Mouse (Mus musculus): ENCODE measurements around the gene Ino80e. TPM values are rescaled to one million over a fixed set of nuclear protein-coding genes. Genes with fewer than 3 reads are reported as not detected.
A peak's percentile ranks its signal among the peaks of the same experiment; 100 is the strongest.

The Ino80e gene
- polyA plus RNA-seq, 1 experiment from 2014 or later: 68.7 TPM

DNA sequence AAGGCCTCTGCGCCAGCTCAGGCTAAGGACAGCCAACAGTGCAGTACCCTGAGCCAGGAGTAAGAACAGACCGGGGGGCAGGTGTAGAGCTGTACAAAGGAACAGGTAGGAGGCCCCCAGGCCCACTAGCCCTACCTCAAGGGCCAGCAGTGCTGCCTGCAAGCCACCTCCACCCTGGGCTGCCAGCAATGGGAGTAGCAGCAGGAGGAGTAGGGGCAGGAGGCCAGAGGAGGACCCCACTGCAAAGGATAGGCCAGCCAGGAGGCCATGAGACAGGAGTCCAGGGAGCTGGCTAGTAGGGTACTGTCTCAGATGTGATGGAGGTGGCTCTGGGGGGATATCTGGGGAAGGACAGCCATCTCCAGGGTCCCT is 8.3 kb upstream of the Ino80e start:
- no peak for TF ChIP-seq CTCF (IDR thresholded peaks at IDR 0.05; ENCODE audit: low read depth)
- 98% methylated on average over 2 of the region's 2 CpGs for WGBS
- Histone ChIP-seq H3K4me2 (ENCODE audit: low read length) (no peak overlapping the region), H3K27me3 (ENCODE audit: insufficient read depth, low read length) (no peaks in the 10 kb centered on the region), H3K4me1 (replicated peaks; ENCODE audit: insufficient read depth, low read length) (no peaks in the 10 kb centered on the region), H3K36me3 (ENCODE audit: insufficient read depth, low read length) (peaks cover 92% of the 10 kb centered on the region), H3K9me3 (replicated peaks; ENCODE audit: low read length) (no peaks in the 10 kb centered on the region), H3K4me3 (replicated peaks; ENCODE audit: low read depth, low read length) (no peak overlapping the region), H3K9ac (ENCODE audit: low read depth, low read length) (no peak overlapping the region), H3K27ac (no peak overlapping the region)
- DNase-seq (ENCODE audit: low spot score): no peak
- ATAC-seq (replicated peaks; ENCODE audit: low FRiP score, low read depth): no peak; the same call in 1 of the 2 replicates

DNA sequence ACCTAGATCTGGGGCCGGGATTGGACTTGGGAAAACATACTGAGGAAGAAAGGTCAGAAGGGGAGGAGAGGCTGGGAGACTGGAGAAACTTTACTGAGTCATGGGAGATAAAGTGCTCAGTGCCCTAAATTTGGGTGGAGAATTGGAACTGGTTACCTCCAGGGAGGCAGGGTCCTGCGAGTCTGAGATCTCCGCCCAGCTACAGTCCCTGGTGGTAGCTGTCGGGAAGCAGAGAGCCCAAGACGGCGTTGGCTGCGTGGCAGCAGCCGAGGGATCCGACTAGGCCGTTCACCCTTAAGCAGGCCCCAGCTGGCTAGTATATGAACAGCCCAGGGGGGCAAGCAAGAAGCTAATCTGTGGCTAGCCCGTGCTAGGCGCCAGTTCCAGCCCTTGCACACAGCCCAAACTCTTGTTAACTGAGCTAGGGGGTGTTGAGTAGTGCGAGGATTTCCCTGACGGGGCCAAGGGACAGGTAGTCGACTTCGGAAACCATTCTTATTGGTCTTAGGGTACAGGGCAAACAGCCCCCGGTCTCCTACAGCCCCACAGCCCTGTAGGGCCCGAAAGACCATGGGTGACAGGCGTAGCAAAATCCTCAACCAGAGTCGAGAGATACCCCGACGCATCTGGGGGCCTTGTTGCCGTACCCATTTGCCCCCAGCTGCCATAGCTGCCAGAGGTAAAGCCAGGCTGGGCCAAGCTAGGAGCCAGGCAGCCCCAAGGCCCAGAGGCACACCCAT is 7.8 kb upstream of the Ino80e start:
- Histone ChIP-seq H3K27ac (no peak overlapping the region), H3K36me3 (ENCODE audit: insufficient read depth, low read length) (peaks cover 91% of the 10 kb centered on the region), H3K9ac (ENCODE audit: low read depth, low read length) (no peak overlapping the region), H3K4me3 (replicated peaks; ENCODE audit: low read depth, low read length) (no peak overlapping the region), H3K27me3 (ENCODE audit: insufficient read depth, low read length) (no peaks in the 10 kb centered on the region), H3K9me3 (replicated peaks; ENCODE audit: low read length) (no peaks in the 10 kb centered on the region), H3K4me1 (replicated peaks; ENCODE audit: insufficient read depth, low read length) (no peaks in the 10 kb centered on the region), H3K4me2 (ENCODE audit: low read length) (no peak overlapping the region)
- DNase-seq (ENCODE audit: low spot score) (no peak), ATAC-seq (replicated peaks; ENCODE audit: low FRiP score, low read depth) (no peak)
- no peak for TF ChIP-seq CTCF (IDR thresholded peaks at IDR 0.05; ENCODE audit: low read depth)
- 89% methylated on average over 23 of the region's 23 CpGs for WGBS

DNA sequence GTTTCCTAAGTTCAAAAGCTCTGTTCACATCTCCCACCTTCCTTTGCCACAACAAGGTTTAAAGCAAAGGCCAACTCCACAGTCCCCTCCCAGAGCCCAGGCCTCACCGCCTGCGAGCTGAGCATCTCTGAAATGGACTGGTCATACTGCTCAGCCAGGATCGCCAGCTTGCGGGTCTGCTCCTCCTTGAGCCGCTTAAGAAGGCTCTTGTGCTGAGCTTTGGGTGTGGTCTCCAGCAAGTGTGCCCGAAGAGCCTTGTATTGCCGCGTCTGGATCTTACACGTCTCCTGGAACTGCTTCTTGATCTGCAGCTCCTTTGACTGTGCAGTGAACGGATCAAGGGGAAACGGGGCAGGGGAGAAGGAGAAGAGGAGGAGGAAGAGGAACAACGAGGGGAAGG is 5.8 kb upstream of the Ino80e start:
- 88% methylated on average over 12 of the region's 12 CpGs for WGBS
- TF ChIP-seq CTCF (IDR thresholded peaks at IDR 0.05; ENCODE audit: low read depth): no peak
- Histone ChIP-seq H3K4me3 (replicated peaks; ENCODE audit: low read depth, low read length) (no peak overlapping the region), H3K36me3 (ENCODE audit: insufficient read depth, low read length) (peaks cover 80% of the 10 kb centered on the region), H3K9ac (ENCODE audit: low read depth, low read length) (no peak overlapping the region), H3K27ac (no peak overlapping the region), H3K27me3 (ENCODE audit: insufficient read depth, low read length) (no peaks in the 10 kb centered on the region), H3K9me3 (replicated peaks; ENCODE audit: low read length) (no peaks in the 10 kb centered on the region), H3K4me1 (replicated peaks; ENCODE audit: insufficient read depth, low read length) (peaks cover 3% of the 10 kb centered on the region; the same call in 1 of the 2 replicates), H3K4me2 (ENCODE audit: low read length) (no peak overlapping the region)
- no peak for DNase-seq (ENCODE audit: low spot score)
- no peak for ATAC-seq (replicated peaks; ENCODE audit: low FRiP score, low read depth)

DNA sequence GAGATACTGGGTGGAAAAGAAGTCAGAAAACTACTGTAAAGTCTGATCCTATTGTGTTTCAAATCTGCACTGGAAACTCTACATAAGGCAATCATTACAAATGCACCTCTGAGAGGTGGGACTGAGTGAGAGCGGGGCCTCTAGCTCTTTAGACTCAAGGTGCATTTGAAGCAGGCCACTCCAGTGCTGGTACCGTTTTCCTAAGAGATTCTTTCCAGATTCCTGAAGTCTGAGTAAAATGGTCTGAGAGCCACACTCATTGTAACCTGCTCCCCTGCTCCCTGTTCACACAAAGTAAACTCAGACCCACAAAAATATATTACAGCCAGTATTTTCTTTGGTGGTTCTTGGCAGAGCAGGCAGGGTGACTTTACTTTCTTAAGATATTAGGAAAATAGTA is 5.4 kb upstream of the Ino80e start:
- H3K9me3 ChIP-seq (replicated peaks; ENCODE audit: low read length): no peaks in the 10 kb centered on the region
- WGBS: 96% methylated on average over 2 of the region's 2 CpGs
- H3K4me3 ChIP-seq (replicated peaks; ENCODE audit: low read depth, low read length): no peak overlapping the region
- H3K9ac ChIP-seq (ENCODE audit: low read depth, low read length): no peak overlapping the region
- no peak overlapping the region for H3K27ac ChIP-seq
- ATAC-seq (replicated peaks; ENCODE audit: low FRiP score, low read depth) (no peak), DNase-seq (ENCODE audit: low spot score) (no peak)
- H3K36me3 ChIP-seq (ENCODE audit: insufficient read depth, low read length): peaks cover 75% of the 10 kb centered on the region
- no peak for TF ChIP-seq CTCF (IDR thresholded peaks at IDR 0.05; ENCODE audit: low read depth)
- peaks cover 8% of the 10 kb centered on the region; the same call in 1 of the 2 replicates for H3K4me1 ChIP-seq (replicated peaks; ENCODE audit: insufficient read depth, low read length)
- H3K27me3 ChIP-seq (ENCODE audit: insufficient read depth, low read length): no peaks in the 10 kb centered on the region
- H3K4me2 ChIP-seq (ENCODE audit: low read length): no peak overlapping the region

DNA sequence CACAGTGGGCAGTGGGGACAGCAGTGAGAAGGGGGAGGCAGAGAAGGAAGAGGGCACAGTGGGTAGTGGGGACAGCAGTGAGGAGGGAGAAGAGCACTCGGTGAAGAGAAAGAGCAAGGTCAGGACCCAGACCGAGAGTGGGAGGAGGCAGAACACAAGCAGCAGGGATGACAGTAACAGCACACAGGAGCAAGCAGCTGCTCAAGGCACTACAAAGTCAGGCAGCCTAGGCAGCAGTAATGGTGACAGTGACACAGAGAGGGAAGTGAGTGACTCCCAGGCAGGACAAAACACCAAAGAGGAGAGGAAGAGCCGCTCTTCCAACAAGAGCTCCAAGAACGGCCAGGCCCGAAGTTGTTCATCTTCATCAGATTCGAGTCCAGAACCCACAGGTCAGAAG is 1.6 kb upstream of the Ino80e start:
- Histone ChIP-seq H3K27me3 (ENCODE audit: insufficient read depth, low read length) (no peaks in the 10 kb centered on the region), H3K36me3 (ENCODE audit: insufficient read depth, low read length) (peaks cover 41% of the 10 kb centered on the region), H3K27ac (no peak overlapping the region), H3K4me1 (replicated peaks; ENCODE audit: insufficient read depth, low read length) (peaks cover 8% of the 10 kb centered on the region; the same call in 1 of the 2 replicates), H3K9ac (ENCODE audit: low read depth, low read length) (peak overlapping the region; percentile 35), H3K4me3 (replicated peaks; ENCODE audit: low read depth, low read length) (no peak overlapping the region), H3K9me3 (replicated peaks; ENCODE audit: low read length) (no peaks in the 10 kb centered on the region), H3K4me2 (ENCODE audit: low read length) (peak overlapping the region; percentile 76)
- ATAC-seq (replicated peaks; ENCODE audit: low FRiP score, low read depth): no peak
- peak; percentile 19 for DNase-seq (ENCODE audit: low spot score)
- 47% methylated on average over 6 of the region's 6 CpGs for WGBS
- no peak for TF ChIP-seq CTCF (IDR thresholded peaks at IDR 0.05; ENCODE audit: low read depth)

DNA sequence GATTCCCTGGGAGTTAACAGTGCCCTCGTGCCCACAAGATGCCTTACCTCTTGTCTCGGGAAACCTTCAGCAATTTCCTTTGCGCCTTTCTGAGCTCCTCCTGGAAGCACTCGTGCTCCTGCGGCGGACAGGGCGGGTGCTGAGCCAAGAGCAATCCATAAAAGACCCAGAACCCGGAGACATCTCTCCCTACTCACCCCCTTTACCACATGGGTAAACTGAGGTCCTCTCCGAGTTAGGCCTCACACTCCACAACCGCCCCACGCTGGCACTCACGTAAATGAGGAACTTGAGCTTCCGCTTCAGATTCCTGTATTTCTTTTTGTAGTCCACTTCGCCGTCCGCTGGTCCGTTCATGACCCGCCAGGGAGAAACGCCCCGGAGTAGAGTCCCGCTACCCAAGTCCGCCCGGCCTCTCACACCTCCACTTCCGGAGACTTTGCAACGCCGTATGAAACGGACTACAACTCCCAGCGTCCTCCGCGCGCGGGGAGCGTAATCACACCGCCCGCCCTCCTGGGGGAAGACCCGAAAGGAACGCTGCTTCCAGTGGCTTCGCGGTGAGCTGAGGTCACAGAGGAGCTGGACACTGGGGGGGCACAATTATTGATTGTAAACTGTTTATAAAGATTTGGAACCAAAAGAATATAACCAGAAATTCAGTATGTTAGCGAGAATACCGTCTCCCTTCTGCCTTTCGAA is 597 bp downstream of the Ino80e start, which contains the start of gene Hirip3:
Hirip3 (plus strand) TSS at position 544 of the 702 bp plus-strand sequence.
- peaks cover 32% of the 10 kb centered on the region for H3K36me3 ChIP-seq (ENCODE audit: insufficient read depth, low read length)
- H3K9ac ChIP-seq (ENCODE audit: low read depth, low read length): peak within 1 kb of the TSS; percentile 61
- H3K27me3 ChIP-seq (ENCODE audit: insufficient read depth, low read length): no peaks in the 10 kb centered on the region
- H3K27ac ChIP-seq: peak within 1 kb of the TSS; percentile 70
- ATAC-seq (replicated peaks; ENCODE audit: low FRiP score, low read depth) (peak; percentile 91), DNase-seq (ENCODE audit: low spot score) (peak; percentile 97)
- H3K4me2 ChIP-seq (ENCODE audit: low read length): peak within 1 kb of the TSS; percentile 76
- 1% methylated on average over 42 of the region's 42 CpGs for WGBS
- peaks cover 8% of the 10 kb centered on the region; the same call in 1 of the 2 replicates for H3K4me1 ChIP-seq (replicated peaks; ENCODE audit: insufficient read depth, low read length)
- no peaks in the 10 kb centered on the region for H3K9me3 ChIP-seq (replicated peaks; ENCODE audit: low read length)
- H3K4me3 ChIP-seq (replicated peaks; ENCODE audit: low read depth, low read length): peak within 1 kb of the TSS; percentile 51
- TF ChIP-seq CTCF (IDR thresholded peaks at IDR 0.05; ENCODE audit: low read depth): no peak
